Mouse (Mus musculus) midbrain, embryonic 13.5 days (tissue): ENCODE data around the gene Rnf11. TPM values are rescaled to one million over a fixed set of nuclear protein-coding genes. Genes with fewer than 3 reads are reported as not detected.
"Not testable (repeated sequence)": the region's sequence is repeated elsewhere in the genome, so short reads cannot be mapped to it uniquely, and the experiment has no call there.

Source experiments
- ATAC-seq: fragments of 200-750 bp; cut with Nextera tagmentation; 2 replicates; pipeline ENCODE4 v1.8.0; 2017; ENCODE audit warnings: mild to moderate bottlenecking, moderate TSS enrichment, moderate library complexity
- H3K27ac ChIP-seq: fragments of 300-500 bp; sonication (generic); 2 replicates; pipeline ENCODE4 v1.5.1; 2015; ENCODE audit warnings: inconsistent platforms, mild to moderate bottlenecking, moderate library complexity
- H3K27me3 ChIP-seq: fragments of 300-500 bp; sonication (generic); 2 replicates; pipeline ENCODE4 v1.6.1; 2015; ENCODE audit warnings: mild to moderate bottlenecking, inconsistent platforms
- H3K36me3 ChIP-seq: fragments of 300-500 bp; sonication (generic); 2 replicates; pipeline ENCODE4 v1.6.1; 2015; ENCODE audit warnings: mild to moderate bottlenecking, inconsistent platforms
- H3K4me1 ChIP-seq: fragments of 300-500 bp; sonication (generic); replicated peaks from 2 replicates; pipeline ENCODE4 v1.6.1; 2015; ENCODE audit warnings: inconsistent platforms
- H3K4me2 ChIP-seq: fragments of 300-500 bp; sonication (generic); replicated peaks from 2 replicates; pipeline ENCODE4 v1.6.1; 2015; ENCODE audit warnings: moderate library complexity, mild to moderate bottlenecking, inconsistent platforms
- H3K4me3 ChIP-seq: fragments of 300-500 bp; sonication (generic); replicated peaks from 2 replicates; pipeline ENCODE4 v1.5.1; 2015; ENCODE audit warnings: mild to moderate bottlenecking, inconsistent platforms
- H3K9ac ChIP-seq: fragments of 300-500 bp; sonication (generic); replicated peaks from 2 replicates; pipeline ENCODE4 v1.6.1; 2015; ENCODE audit warnings: mild to moderate bottlenecking, inconsistent platforms
- H3K9me3 ChIP-seq: fragments of 300-500 bp; sonication (generic); 2 replicates; pipeline ENCODE4 v1.6.1; 2016; ENCODE audit warnings: mild to moderate bottlenecking, inconsistent platforms
- WGBS: fragments of 180-500 bp; shearing (Covaris S2); methylation state at CpG from one replicate; pipeline ENCODE4 v1.1.7; 2015; 5-methylcytosine and 5-hydroxymethylcytosine counted together
- polyA plus RNA-seq: library from polyadenylated mRNA; unstranded; fragments of >200 nt; fragmentation: Nextera tagmentation; extraction: Ambion mirVana; gene quantifications from 2 replicates; pipeline ENCODE4 v1.2.1, GENCODE M21; 2015

Rnf11 gene
- polyA plus RNA-seq, 1 experiment from 2014 or later, result 60.0 TPM

GRCm38 (mm10) chr4:109406486-109407175 is 77.9 kb downstream of the Rnf11 start, which contains the start of gene Ttc39a:
TSS of gene Ttc39a (plus strand) at chr4:109406623.
- Histone ChIP-seq H3K4me2 (peak within 1 kb of the TSS; percentile 98), H3K4me3 (peak within 1 kb of the TSS; percentile 64), H3K36me3 (no peaks in the 10 kb centered on the region), H3K27me3 (peaks cover 8% of the 10 kb centered on the region; the same call in 1 of the 2 replicates), H3K9ac (peak within 1 kb of the TSS; percentile 78), H3K27ac (0 out of 2 replicates have a peak within 1 kb of the TSS, but pooled peaks have one; percentile 10), H3K4me1 (peaks cover 24% of the 10 kb centered on the region), H3K9me3 (no peaks in the 10 kb centered on the region)
- under 1% methylated on average over 21 of the region's 56 CpGs for WGBS
- peak; percentile 78 for ATAC-seq

- H3K27ac ChIP-seq, result no peak overlapping the region
- peaks cover 21% of the 10 kb centered on the region for H3K4me1 ChIP-seq
- no peak overlapping the region; the same call in 1 of the 2 replicates for H3K9ac ChIP-seq
- peak overlapping the region; percentile 64 for H3K4me3 ChIP-seq
- H3K4me2 ChIP-seq, result peak overlapping the region; percentile 98
- peaks cover 8% of the 10 kb centered on the region; the same call in 1 of the 2 replicates for H3K27me3 ChIP-seq
- WGBS, result 8% methylated on average over 3 of the region's 3 CpGs
- no peaks in the 10 kb centered on the region for H3K36me3 ChIP-seq
- no peaks in the 10 kb centered on the region for H3K9me3 ChIP-seq
- ATAC-seq, result peak; percentile 24; the same call in 1 of the 2 replicates
These were observed 78.5 kb downstream of the Rnf11 start for GRCm38 (mm10) chr4:109406054-109406485.

- Histone ChIP-seq H3K4me1 (peaks cover 16% of the 10 kb centered on the region), H3K36me3 (no peaks in the 10 kb centered on the region), H3K9me3 (no peaks in the 10 kb centered on the region), H3K4me2 (peak overlapping the region; percentile 98; the same call in 1 of the 2 replicates), H3K9ac (no peak overlapping the region), H3K27ac (0 out of 2 replicates have a peak overlapping the region, but pooled peaks have one; percentile 10), H3K27me3 (peaks cover 8% of the 10 kb centered on the region; the same call in 1 of the 2 replicates), H3K4me3 (no peak overlapping the region)
- ATAC-seq, result peak; percentile 55
- 42% methylated on average over 8 of the region's 8 CpGs for WGBS
These were observed 79.1 kb downstream of the Rnf11 start for GRCm38 (mm10) chr4:109405415-109405814.

- WGBS, result 85% methylated on average over 3 of the region's 3 CpGs
- H3K27me3 ChIP-seq, H3K4me3 ChIP-seq, H3K9me3 ChIP-seq, ATAC-seq, H3K9ac ChIP-seq, H3K36me3 ChIP-seq, H3K4me2 ChIP-seq, H3K27ac ChIP-seq: not testable (repeated sequence)
- H3K4me1 ChIP-seq, result peaks cover 16% of the 10 kb centered on the region
These were observed 79.6 kb downstream of the Rnf11 start for GRCm38 (mm10) chr4:109404908-109405307.

- no peak for ATAC-seq
- Histone ChIP-seq H3K4me2 (no peak overlapping the region), H3K27ac (no peak overlapping the region), H3K27me3 (no peaks in the 10 kb centered on the region), H3K4me3 (no peak overlapping the region), H3K9ac (no peak overlapping the region), H3K9me3 (no peaks in the 10 kb centered on the region), H3K36me3 (no peaks in the 10 kb centered on the region), H3K4me1 (peaks cover 7% of the 10 kb centered on the region)
- 76% methylated on average over 5 of the region's 5 CpGs for WGBS
These were observed 83.3 kb downstream of the Rnf11 start for GRCm38 (mm10) chr4:109401176-109401689.

Other genes starting within 250 kb of the Rnf11 start
- gene Eps15, start 204.5 kb downstream of the Rnf11 start, polyA plus RNA-seq, result 53.8 and 59.3 TPM in 2 replicates
- gene Ttc39a, start 78.1 kb downstream of the Rnf11 start, polyA plus RNA-seq, result 0.90 and 1.1 TPM in 2 replicates
- not detected in 2 replicates for gene 4930522H14Rik, start 46.6 kb upstream of the Rnf11 start, polyA plus RNA-seq
- gene Cdkn2c, start 182.5 kb upstream of the Rnf11 start, polyA plus RNA-seq, result 2.3 and 5.7 TPM in 2 replicates
- 29.2 and 32.9 TPM in 2 replicates for gene Faf1, start 191.9 kb upstream of the Rnf11 start, polyA plus RNA-seq